ENCODE assay signal across 8 mouse cellular contexts in genomic region chr10:17230040-17230818, GRCm38 (mm10).
DNase-seq lines count a peak whose midpoint lies in the region; ATAC-seq and TF ChIP-seq lines count a peak whose summit lies in the region.

No protein-coding gene starts in this region.

- WGBS in forebrain, postnatal 0 days, result 7% methylated on average over 16 of the region's 16 CpGs
- 20% methylated on average over 16 of the region's 16 CpGs for WGBS in limb, embryonic 14.5 days

- no peak for TF ChIP-seq POLR2A in limb, embryonic 14.5 days (IDR thresholded peaks at IDR 0.05; ENCODE audit: borderline replicate concordance, extremely low read depth, insufficient read depth, insufficient read length)

- peaks cover 7% of the 10 kb centered on the region; the same call in 1 of the 2 replicates for H3K4me1 ChIP-seq in forebrain, postnatal 0 days (ENCODE audit: insufficient read depth)
- H3K4me1 ChIP-seq in limb, embryonic 14.5 days (ENCODE audit: control insufficient read depth, insufficient read depth, low read length), result peaks cover 5% of the 10 kb centered on the region; the same call in 1 of the 2 replicates

- no peak for TF ChIP-seq CTCF in forebrain, postnatal 0 days (IDR thresholded peaks at IDR 0.05; ENCODE audit: low read depth)

- peak; percentile 90 for DNase-seq in Muller cell, postnatal 12 days (ENCODE audit: inconsistent ontology term)
- peak; percentile 28 for DNase-seq in cerebellum, adult 11-12 months
- peak; percentile 42 for DNase-seq in forebrain, postnatal 0 days
- DNase-seq in limb, embryonic 14.5 days (ENCODE audit: low spot score), result peak; percentile 38
- DNase-seq in retina, postnatal 1 day, result peak; percentile 89
- no peak for DNase-seq in right cerebral cortex, postnatal 14 days
- DNase-seq in spleen, adult 12 weeks (ENCODE audit: low spot score), result no peak
- DNase-seq in thymus, postnatal 36 days, result no peak

- H3K27ac ChIP-seq in forebrain, postnatal 0 days (ENCODE audit: low read depth, low read length), result 0 out of 2 replicates have a peak overlapping the region, but pooled peaks have one; percentile 17
- H3K27ac ChIP-seq in limb, embryonic 14.5 days (replicated peaks; ENCODE audit: low read depth, low read length), result no peak overlapping the region; the same call in 1 of the 2 replicates

- peak overlapping the region; percentile 24 for H3K4me2 ChIP-seq in forebrain, postnatal 0 days (ENCODE audit: low read depth)
- H3K4me2 ChIP-seq in limb, embryonic 14.5 days (replicated peaks; ENCODE audit: low read depth, low read length, severe bottlenecking), result no peak overlapping the region; the same call in 1 of the 2 replicates

- H3K36me3 ChIP-seq in forebrain, postnatal 0 days (ENCODE audit: insufficient read depth), result no peaks in the 10 kb centered on the region
- no peaks in the 10 kb centered on the region for H3K36me3 ChIP-seq in limb, embryonic 14.5 days (ENCODE audit: control insufficient read depth, insufficient read depth, low read length)

- ATAC-seq in forebrain, postnatal 0 days, result peak; percentile 60
- ATAC-seq in limb, embryonic 14.5 days (ENCODE audit: low FRiP score, low read depth), result peak; percentile 62

- H3K4me3 ChIP-seq in forebrain, postnatal 0 days (ENCODE audit: low read depth, low read length), result no peak overlapping the region
- H3K4me3 ChIP-seq in limb, embryonic 14.5 days (replicated peaks; ENCODE audit: low read length), result no peak overlapping the region

- no peaks in the 10 kb centered on the region for H3K27me3 ChIP-seq in forebrain, postnatal 0 days (ENCODE audit: insufficient read depth, low read length)
- H3K27me3 ChIP-seq in limb, embryonic 14.5 days (ENCODE audit: control insufficient read depth, insufficient read depth, low read length), result no peaks in the 10 kb centered on the region

- H3K9me3 ChIP-seq in forebrain, postnatal 0 days (ENCODE audit: low read length), result no peaks in the 10 kb centered on the region
- no peaks in the 10 kb centered on the region for H3K9me3 ChIP-seq in limb, embryonic 14.5 days (ENCODE audit: control insufficient read depth, low read length)

- H3K9ac ChIP-seq in forebrain, postnatal 0 days, result no peak overlapping the region
- peak overlapping the region; percentile 13; the same call in 1 of the 2 replicates for H3K9ac ChIP-seq in limb, embryonic 14.5 days (ENCODE audit: low read depth, low read length, severe bottlenecking)

Comparison
In these comparisons a context has a peak if more than half of its experiments do, and no peak if none do; other contexts are left out.
1. DNase-seq: peak in Muller cell, postnatal 12 days (single experiment), cerebellum, adult 11-12 months (single experiment), forebrain, postnatal 0 days (single experiment), limb, embryonic 14.5 days (single experiment) and retina, postnatal 1 day (single experiment); none in right cerebral cortex, postnatal 14 days (single experiment), spleen, adult 12 weeks (single experiment) and thymus, postnatal 36 days (0 of 2).